Mouse (Mus musculus) neural tube, embryonic 13.5 days (tissue): Measurements from ENCODE around the gene Fam3b. TPM values are rescaled to one million over a fixed set of nuclear protein-coding genes. Genes with fewer than 3 reads are reported as not detected.

Experiments used
- ATAC-seq: fragments of 200-750 bp; cut with Nextera tagmentation; 2 replicates; pipeline ENCODE4 v1.8.0; 2017; ENCODE audit warnings: low read depth, mild to moderate bottlenecking, moderate TSS enrichment, moderate library complexity
- H3K27ac ChIP-seq: fragments of 300-500 bp; sonication (generic); replicated peaks from 2 replicates; pipeline ENCODE4 v1.5.1; 2015; ENCODE audit warnings: moderate library complexity, mild to moderate bottlenecking, inconsistent platforms
- H3K27me3 ChIP-seq: fragments of 300-500 bp; sonication (generic); 2 replicates; pipeline ENCODE4 v1.6.1; 2015; ENCODE audit warnings: mild to moderate bottlenecking, inconsistent platforms
- H3K36me3 ChIP-seq: fragments of 300-500 bp; sonication (generic); 2 replicates; pipeline ENCODE4 v1.6.1; 2015; ENCODE audit warnings: mild to moderate bottlenecking, inconsistent platforms
- H3K4me1 ChIP-seq: fragments of 300-500 bp; sonication (generic); replicated peaks from 2 replicates; pipeline ENCODE4 v1.6.1; 2015; ENCODE audit warnings: inconsistent platforms
- H3K4me2 ChIP-seq: fragments of 300-500 bp; sonication (generic); 2 replicates; pipeline ENCODE4 v1.6.1; 2015; ENCODE audit warnings: inconsistent platforms, mild to moderate bottlenecking, moderate library complexity
- H3K4me3 ChIP-seq: fragments of 300-500 bp; sonication (generic); 2 replicates; pipeline ENCODE4 v1.5.1; 2015; ENCODE audit warnings: mild to moderate bottlenecking, inconsistent platforms
- H3K9ac ChIP-seq: fragments of 300-500 bp; sonication (generic); 2 replicates; pipeline ENCODE4 v1.6.1; 2015; ENCODE audit warnings: moderate library complexity, mild to moderate bottlenecking, inconsistent platforms
- H3K9me3 ChIP-seq: fragments of 300-500 bp; sonication (generic); 2 replicates; pipeline ENCODE4 v1.6.1; 2016; ENCODE audit warnings: inconsistent platforms
- WGBS: fragments of 180-500 bp; shearing (Covaris S2); methylation state at CpG from one replicate; pipeline ENCODE4 v1.1.7; 2015; 5-methylcytosine and 5-hydroxymethylcytosine counted together
- polyA plus RNA-seq: library from polyadenylated mRNA; unstranded; fragments of >200 nt; fragmentation: Nextera tagmentation; extraction: Ambion mirVana; gene quantifications from 2 replicates; pipeline ENCODE4 v1.2.1, GENCODE M21; 2015

Fam3b gene
- polyA plus RNA-seq: not detected in 2 replicates

DNA sequence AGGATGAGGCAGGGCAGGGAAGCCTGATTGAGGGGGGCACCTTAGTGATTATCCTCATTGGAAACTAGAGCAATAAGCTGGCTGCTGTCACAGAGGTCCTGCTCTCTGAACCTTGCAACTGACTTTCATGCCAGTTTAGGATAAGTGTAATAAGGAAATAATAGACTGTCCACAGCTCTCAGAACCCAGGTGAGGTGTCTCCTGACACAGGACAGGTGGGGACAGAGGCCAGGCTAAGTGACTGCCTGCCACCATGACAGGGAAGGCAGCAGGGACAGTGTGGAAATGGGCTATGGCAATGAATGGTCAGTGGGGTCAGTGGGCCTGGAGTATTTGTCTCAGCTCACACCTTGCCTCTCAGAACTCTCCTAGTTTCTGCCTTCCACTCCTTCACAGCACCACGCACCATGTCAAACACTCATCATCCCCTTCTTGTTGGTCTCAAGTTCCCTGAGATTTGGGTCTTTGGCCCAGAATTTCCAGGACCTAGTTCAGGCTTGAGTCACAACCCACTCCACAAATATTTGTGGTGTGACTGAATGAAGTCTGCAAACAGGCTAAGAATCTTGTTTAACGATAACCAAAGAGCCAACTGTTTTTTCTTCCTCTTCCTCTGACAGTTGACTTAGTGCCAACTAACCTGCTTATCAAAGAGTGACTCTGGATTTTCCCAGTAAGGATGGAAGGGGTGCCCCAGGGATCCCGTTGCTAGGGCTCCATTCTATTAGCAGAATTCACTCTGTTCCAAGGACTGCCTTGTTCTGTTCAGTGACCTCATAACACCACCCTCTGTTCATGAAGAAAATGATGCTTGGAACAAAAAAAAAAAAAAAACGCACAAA is at the start of gene Fam3b:
Fam3b (minus strand) TSS at position 718 of the 842 bp plus-strand sequence.
- no peaks in the 10 kb centered on the region for H3K27me3 ChIP-seq
- no peak for ATAC-seq
- no peaks in the 10 kb centered on the region for H3K36me3 ChIP-seq
- H3K4me2 ChIP-seq: no peak within 1 kb of the TSS
- 77% methylated on average over 4 of the region's 4 CpGs for WGBS
- H3K4me3 ChIP-seq: no peak within 1 kb of the TSS
- no peaks in the 10 kb centered on the region for H3K9me3 ChIP-seq
- no peak within 1 kb of the TSS for H3K9ac ChIP-seq
- H3K4me1 ChIP-seq: no peaks in the 10 kb centered on the region
- H3K27ac ChIP-seq: no peak within 1 kb of the TSS

DNA sequence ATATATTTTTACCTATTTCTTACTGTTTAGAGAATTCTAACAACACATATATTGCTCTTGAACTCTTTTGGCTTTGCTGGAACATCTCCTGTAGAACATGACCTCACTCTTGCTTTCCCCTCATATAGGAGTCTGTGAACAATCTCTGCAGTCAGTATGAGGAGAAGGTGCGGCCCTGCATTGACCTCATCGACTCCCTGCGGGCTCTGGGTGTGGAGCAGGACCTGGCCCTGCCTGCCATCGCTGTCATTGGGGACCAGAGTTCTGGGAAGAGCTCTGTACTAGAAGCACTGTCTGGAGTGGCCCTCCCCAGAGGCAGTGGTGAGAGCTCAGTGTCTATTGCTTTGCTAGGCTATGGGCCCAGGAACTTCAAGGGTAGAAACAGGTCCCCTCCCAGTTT is 29.7 kb upstream of the Fam3b start:
- no peak overlapping the region for H3K27ac ChIP-seq
- H3K4me2 ChIP-seq: no peak overlapping the region
- no peaks in the 10 kb centered on the region for H3K4me1 ChIP-seq
- no peaks in the 10 kb centered on the region for H3K36me3 ChIP-seq
- H3K27me3 ChIP-seq: no peaks in the 10 kb centered on the region
- no peak overlapping the region for H3K4me3 ChIP-seq
- 82% methylated on average over 4 of the region's 4 CpGs for WGBS
- 0 out of 2 replicates have a peak, but pooled peaks cover 3% of the 10 kb centered on the region for H3K9me3 ChIP-seq
- no peak overlapping the region for H3K9ac ChIP-seq
- no peak for ATAC-seq

DNA sequence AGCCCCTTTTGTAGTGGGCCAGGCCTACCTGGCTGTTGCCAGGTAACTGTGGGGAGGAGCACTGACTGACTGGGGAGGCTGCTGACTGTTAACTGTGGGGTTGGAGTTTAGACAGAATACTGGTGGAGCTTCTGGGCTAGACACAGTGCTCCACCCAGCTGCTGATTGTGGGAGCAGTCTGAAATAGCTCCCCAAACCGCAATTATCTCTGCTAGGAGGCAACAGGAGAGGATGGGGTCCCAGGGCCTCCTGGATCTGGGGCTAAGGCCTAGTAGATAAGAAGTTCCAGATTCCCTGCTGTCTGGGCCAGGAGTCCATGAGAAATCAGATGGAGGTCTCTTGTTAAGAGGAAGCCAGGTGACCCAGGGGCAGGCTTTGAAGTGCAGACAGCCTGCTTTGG is 22.2 kb upstream of the Fam3b start:
- no peak for ATAC-seq
- 0 out of 2 replicates have a peak, but pooled peaks cover under 1% of the 10 kb centered on the region for H3K9me3 ChIP-seq
- 89% methylated on average over 1 of the region's 1 CpGs for WGBS
- H3K4me1 ChIP-seq: peaks cover 27% of the 10 kb centered on the region
- H3K4me3 ChIP-seq: no peak overlapping the region
- no peaks in the 10 kb centered on the region for H3K36me3 ChIP-seq
- no peak overlapping the region for H3K9ac ChIP-seq
- no peaks in the 10 kb centered on the region for H3K27me3 ChIP-seq
- no peak overlapping the region for H3K27ac ChIP-seq
- H3K4me2 ChIP-seq: no peak overlapping the region

DNA sequence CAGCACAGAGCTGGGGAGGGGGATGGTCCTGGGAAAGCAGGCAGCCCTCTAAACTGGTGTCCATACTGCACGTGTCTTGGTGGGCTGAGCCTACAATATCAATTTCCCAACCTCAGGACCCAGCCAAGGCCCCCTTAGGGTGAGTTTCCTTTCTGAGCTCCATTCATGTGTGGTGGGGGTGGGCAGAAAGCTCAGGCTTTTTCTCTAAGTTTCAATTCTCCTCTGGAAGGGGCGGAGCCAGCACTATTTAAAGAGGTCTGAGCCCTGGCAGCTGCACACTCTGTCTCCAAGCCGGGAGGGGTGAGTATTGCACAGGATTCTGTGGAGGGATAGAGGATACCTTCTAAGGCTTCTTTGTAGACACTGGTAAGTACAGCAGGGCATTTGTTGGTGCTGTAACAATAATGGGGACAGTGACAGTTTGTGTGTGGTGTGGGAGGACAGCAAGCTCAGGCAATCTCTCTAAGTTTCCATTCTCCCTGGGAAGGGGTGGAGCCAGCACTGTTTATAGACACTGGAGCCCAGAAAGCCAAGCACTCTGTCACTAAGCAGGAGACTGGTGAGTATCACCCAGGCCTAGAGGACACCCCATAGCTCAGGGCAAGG is 21.3 kb upstream of the Fam3b start:
- Histone ChIP-seq H3K9me3 (no peaks in the 10 kb centered on the region), H3K4me2 (peak overlapping the region; percentile 28), H3K27me3 (no peaks in the 10 kb centered on the region), H3K4me1 (peaks cover 27% of the 10 kb centered on the region), H3K4me3 (no peak overlapping the region), H3K36me3 (no peaks in the 10 kb centered on the region), H3K27ac (peak overlapping the region; percentile 64), H3K9ac (no peak overlapping the region)
- 10% methylated on average over 3 of the region's 3 CpGs for WGBS
- ATAC-seq: peak; percentile 87

DNA sequence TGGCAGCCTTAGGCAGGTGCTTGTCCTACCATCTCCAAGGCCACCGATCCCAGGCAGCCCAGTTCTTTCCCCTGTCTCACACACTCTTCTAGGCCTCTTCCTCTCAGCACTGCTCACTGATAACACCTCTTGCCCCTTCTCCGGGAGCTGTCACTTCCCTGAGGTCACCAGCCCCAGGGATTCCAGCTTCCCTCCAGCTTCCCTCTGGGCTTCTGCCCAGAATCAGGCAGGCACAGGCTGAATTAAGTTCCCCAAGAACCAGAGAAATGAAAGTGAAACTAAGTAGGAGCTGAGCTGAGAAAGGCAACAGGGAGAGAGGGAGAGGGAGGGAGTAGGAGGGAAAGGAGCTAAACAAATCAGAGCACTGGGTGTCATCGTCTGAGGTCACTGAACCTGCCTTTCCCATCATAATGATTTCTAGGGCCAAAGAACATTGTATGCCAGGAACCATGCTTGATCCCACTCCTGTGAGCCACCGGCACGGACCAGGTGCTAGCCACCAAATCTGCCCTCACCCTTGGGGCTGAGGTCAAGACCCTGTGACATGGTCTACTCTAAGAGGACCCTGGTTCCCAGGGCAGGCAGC is 20.4 kb upstream of the Fam3b start:
- H3K9ac ChIP-seq: no peak overlapping the region
- H3K27me3 ChIP-seq: no peaks in the 10 kb centered on the region
- H3K36me3 ChIP-seq: no peaks in the 10 kb centered on the region
- 46% methylated on average over 5 of the region's 5 CpGs for WGBS
- peak overlapping the region; percentile 3 for H3K4me2 ChIP-seq
- H3K9me3 ChIP-seq: no peaks in the 10 kb centered on the region
- H3K4me3 ChIP-seq: no peak overlapping the region
- 0 out of 2 replicates have a peak, but pooled peaks have one; percentile 21 for ATAC-seq
- peaks cover 27% of the 10 kb centered on the region for H3K4me1 ChIP-seq
- peak overlapping the region; percentile 64 for H3K27ac ChIP-seq

DNA sequence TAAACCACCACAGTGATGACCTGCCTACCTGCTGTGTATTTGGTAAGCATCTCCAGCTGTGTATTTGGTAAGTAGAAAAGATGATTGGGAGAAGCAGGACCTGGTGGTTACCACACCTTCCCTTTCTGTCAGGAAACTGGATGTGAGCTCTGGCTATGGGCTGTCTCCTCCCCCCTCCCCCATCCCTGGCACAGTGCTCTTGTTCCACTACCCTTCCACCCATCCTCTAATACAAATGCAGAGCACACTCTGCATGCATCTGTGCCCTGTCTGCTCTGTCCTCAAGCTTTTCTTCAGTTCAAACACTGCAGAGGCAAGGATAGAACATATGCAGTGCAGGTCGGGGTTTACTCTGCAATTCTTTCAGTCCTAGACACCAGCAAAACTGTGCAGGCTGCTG is 19.8 kb upstream of the Fam3b start:
- H3K9ac ChIP-seq: no peak overlapping the region

DNA sequence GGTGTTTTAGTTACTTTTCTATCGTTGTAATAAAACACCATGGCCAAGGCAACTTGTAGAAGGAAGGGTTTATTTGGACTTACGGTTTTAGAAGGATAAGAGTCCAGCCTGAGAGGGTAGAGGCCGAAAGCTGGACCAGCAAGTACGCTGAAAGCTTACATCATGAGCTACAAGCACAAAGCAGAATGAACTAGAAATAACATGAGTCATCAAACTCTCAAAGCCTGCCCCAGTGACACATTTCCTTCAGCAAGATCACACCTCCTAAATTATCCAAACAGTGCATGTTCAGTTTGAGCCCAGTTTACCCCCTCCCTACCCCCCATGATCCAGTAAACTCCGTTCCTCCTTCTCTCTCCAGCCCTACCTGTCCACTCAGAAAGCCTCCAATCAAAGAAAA is 19.1 kb upstream of the Fam3b start:
- no peak overlapping the region for H3K27ac ChIP-seq
- ATAC-seq: no peak
- no peak overlapping the region for H3K4me3 ChIP-seq
- H3K9me3 ChIP-seq: no peaks in the 10 kb centered on the region
- 93% methylated on average over 5 of the region's 5 CpGs for WGBS
- no peak overlapping the region for H3K4me2 ChIP-seq
- no peaks in the 10 kb centered on the region for H3K36me3 ChIP-seq
- H3K9ac ChIP-seq: no peak overlapping the region
- H3K4me1 ChIP-seq: peaks cover 27% of the 10 kb centered on the region
- no peaks in the 10 kb centered on the region for H3K27me3 ChIP-seq

More for the DNA sequence above, 19.8 kb upstream of the Fam3b start:
- Histone ChIP-seq H3K9me3 (no peaks in the 10 kb centered on the region), H3K4me1 (peaks cover 27% of the 10 kb centered on the region), H3K27ac (peak overlapping the region; percentile 64), H3K4me2 (peak overlapping the region; percentile 3; the same call in 1 of the 2 replicates), H3K27me3 (no peaks in the 10 kb centered on the region), H3K36me3 (no peaks in the 10 kb centered on the region), H3K4me3 (no peak overlapping the region)
- 53% methylated on average over 1 of the region's 1 CpGs for WGBS
- no peak for ATAC-seq

DNA sequence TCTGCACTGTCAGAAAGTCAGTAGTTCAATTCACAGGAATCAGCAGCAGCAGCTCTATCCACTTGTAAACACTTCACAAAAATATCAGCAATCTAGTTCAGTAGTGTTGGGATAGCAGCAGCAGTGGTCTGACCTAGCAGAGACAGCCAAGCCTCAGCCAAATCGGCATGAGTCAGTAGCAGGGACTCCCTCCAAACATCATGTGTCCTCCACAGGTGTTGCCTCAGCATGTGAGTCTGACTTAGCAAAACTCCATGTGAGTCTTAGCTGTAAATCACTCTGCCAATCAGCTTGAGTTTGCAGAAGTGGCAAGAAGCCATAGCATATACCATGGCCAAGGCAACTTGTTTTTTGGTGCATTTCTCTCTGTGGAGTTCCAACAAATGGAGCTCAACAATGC is 18.5 kb upstream of the Fam3b start:
- WGBS: 100% methylated on average over 1 of the region's 1 CpGs
- Histone ChIP-seq H3K27me3 (no peaks in the 10 kb centered on the region), H3K36me3 (no peaks in the 10 kb centered on the region)

DNA sequence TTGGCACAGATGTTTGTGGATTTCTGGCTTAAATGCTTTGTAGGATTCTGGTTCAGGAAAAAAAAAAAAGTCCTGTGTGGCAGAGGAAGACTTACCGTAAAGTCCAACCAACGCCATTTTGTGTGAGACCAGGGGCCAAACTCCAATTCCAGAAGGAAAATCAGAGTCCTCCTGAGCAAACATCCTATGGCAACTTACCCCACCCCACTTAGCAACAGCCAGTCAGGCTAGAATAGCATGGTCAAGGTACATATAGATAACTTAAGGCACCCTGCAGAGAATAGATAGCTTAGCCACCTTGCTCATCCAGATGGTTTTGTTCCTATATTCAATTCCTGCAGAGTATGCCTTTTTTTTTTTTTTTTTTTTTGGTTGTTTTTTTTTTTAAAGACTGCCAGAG is 14.6 kb upstream of the Fam3b start:
- Histone ChIP-seq H3K4me1 (no peaks in the 10 kb centered on the region), H3K36me3 (no peaks in the 10 kb centered on the region), H3K27me3 (no peaks in the 10 kb centered on the region), H3K9me3 (no peaks in the 10 kb centered on the region), H3K27ac (no peak overlapping the region), H3K9ac (no peak overlapping the region), H3K4me3 (no peak overlapping the region), H3K4me2 (no peak overlapping the region)
- ATAC-seq: no peak
- WGBS: 90% methylated on average over 2 of the region's 2 CpGs

More for the DNA sequence above, 18.5 kb upstream of the Fam3b start:
- H3K9ac ChIP-seq: no peak overlapping the region
- no peak for ATAC-seq
- peaks cover 27% of the 10 kb centered on the region for H3K4me1 ChIP-seq
- no peak overlapping the region for H3K4me2 ChIP-seq
- no peak overlapping the region for H3K4me3 ChIP-seq
- no peak overlapping the region for H3K27ac ChIP-seq
- H3K9me3 ChIP-seq: no peaks in the 10 kb centered on the region

DNA sequence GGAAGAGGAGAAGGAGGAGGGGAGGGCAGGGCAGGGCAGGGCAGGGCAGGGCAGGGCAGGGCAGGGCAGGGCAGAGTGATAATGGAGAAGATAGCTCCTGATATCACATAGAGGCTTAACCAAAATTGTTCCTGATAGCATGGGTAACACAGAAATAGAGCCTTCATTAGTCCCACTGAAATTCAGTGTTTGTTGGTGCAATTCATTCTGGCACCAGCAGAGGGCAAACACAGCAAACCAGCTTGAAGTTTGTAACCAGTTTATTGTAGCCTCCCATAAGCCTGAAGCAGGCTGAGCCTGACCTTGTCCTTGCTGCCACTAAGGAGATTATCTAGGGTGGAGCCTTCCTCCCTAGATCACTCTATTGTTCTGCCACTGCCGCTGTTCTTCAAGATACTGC is 8.4 kb upstream of the Fam3b start:
- no peaks in the 10 kb centered on the region for H3K27me3 ChIP-seq
- no peak overlapping the region for H3K27ac ChIP-seq
- H3K36me3 ChIP-seq: no peaks in the 10 kb centered on the region
- no peaks in the 10 kb centered on the region for H3K9me3 ChIP-seq
- no peak for ATAC-seq
- H3K4me3 ChIP-seq: no peak overlapping the region
- no peaks in the 10 kb centered on the region for H3K4me1 ChIP-seq
- 32% methylated on average over 1 of the region's 1 CpGs for WGBS
- H3K9ac ChIP-seq: no peak overlapping the region
- H3K4me2 ChIP-seq: no peak overlapping the region

DNA sequence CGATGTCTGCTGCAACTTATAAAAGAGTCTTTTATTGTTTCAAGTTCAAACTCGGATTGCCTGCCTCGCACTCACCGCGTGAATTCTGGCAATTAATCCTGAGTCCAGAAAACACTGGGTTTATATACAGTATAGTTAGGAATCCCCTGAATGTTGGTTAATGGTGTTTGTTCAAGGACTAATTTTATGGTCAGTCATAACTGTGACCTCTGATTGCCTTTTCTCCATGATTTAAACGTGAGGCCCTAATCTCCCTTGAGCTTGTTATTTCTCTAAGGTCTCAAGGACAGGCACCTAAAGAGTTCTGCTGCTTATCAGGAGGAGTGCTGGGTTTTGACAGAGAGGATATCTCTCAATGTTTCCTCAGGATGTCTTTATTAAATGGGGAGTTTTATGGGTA is 7.4 kb upstream of the Fam3b start:
- ATAC-seq: no peak
- no peaks in the 10 kb centered on the region for H3K36me3 ChIP-seq
- no peaks in the 10 kb centered on the region for H3K4me1 ChIP-seq
- no peak overlapping the region for H3K4me3 ChIP-seq
- H3K9me3 ChIP-seq: no peaks in the 10 kb centered on the region
- no peaks in the 10 kb centered on the region for H3K27me3 ChIP-seq
- no peak overlapping the region for H3K27ac ChIP-seq
- H3K4me2 ChIP-seq: no peak overlapping the region
- 79% methylated on average over 6 of the region's 6 CpGs for WGBS
- H3K9ac ChIP-seq: no peak overlapping the region

DNA sequence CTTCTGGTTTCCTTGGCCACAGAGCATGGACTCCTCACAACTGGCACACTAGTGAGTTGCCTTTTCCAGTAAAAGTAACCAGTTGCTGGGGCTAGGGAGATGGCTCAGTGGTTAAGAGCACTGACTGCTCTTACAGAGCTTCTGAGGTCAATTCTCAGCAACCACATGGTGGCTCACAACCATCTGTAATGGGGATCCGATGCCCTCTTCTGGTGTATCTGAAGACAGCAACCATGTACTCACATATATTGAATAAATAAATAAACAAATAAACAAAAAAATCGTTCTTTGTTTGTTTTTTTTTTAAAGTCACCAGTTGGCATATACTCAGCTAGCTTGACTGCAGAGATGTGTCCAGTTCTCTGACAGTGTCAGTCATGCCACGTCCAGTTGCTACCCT is 1.7 kb upstream of the Fam3b start:
- Histone ChIP-seq H3K4me3 (no peak overlapping the region), H3K4me1 (no peaks in the 10 kb centered on the region), H3K36me3 (no peaks in the 10 kb centered on the region), H3K4me2 (no peak overlapping the region), H3K27ac (no peak overlapping the region), H3K9ac (no peak overlapping the region), H3K9me3 (no peaks in the 10 kb centered on the region), H3K27me3 (no peaks in the 10 kb centered on the region)
- no peak for ATAC-seq
- 74% methylated on average over 3 of the region's 3 CpGs for WGBS
